Mouse (Mus musculus) B cell, adult 2 months (primary cell): ENCODE results near the gene Ano10.
A peak's percentile ranks its signal among the peaks of the same experiment; 100 is the strongest.
"Not testable (repeated sequence)": the region's sequence is repeated elsewhere in the genome, so short reads cannot be mapped to it uniquely, and the experiment has no call there.

Source experiments
- DNase-seq, 2 experiments: peaks; one replicate each; pipeline ENCODE4 v3.0.0; 2022

The Ano10 gene

GRCm38 (mm10) chr9:122195042-122195682 is 99.1 kb downstream of the Ano10 start:
- no peak for DNase-seq

DNA sequence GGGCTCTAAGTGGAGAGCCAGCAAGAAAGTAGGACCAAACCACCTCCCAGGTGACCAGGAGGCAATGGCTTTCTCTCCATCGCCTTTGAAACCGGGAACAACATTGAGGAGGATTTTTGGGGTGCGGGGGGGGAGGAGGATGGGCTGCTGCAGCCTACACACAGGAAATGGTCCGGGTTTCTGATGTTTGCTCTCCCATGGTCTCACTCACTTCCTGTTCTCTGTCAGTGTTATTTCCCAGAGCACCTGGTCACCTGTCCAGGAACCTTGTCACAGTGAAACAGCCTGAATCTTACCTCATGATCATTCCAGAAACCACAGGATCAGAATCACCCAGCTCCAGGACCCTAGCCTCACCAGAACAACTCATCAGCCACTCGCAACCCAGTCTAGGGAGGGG is 100.4 kb downstream of the Ano10 start:
- DNase-seq: no peak

DNA sequence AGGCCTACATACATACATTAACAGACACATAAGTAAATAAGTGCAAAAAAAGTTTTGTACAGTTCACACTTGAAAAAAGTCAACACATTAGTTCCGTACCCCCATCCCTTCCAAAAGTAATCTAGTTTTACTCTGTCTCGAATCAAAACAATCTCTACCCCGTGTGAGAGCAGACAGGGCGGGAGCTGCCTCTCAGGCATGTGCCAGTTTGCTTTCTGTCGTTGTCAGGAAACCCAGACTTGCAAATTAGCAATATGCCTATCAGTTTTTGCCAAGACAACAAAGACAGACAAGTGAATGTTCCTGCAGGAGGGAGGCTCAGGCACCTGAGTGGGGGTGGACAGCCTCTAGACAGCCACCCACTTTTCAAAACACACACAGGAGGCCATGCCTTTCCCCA is 100.9 kb downstream of the Ano10 start:
- DNase-seq: no peak

DNA sequence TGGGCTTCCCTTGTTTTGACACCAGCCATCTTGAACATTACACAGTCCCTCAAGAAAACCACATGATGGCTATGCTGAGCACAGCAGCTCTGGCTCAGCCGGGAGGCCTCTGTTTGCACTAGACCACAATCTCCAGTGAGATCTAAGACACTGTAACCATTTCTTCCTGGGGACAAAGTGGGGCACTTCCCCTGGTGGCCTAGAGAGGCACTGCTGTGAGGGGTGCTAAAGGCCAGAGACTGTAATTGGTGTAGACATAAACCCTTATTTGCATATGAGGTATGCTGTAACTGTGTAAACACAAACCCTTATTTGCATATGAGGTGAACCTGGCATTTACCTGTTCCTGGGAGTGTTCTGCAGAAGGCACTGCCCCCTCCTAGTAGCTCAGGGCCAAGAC is 105.5 kb downstream of the Ano10 start:
- DNase-seq: peak; percentile 52 to 62

GRCm38 (mm10) chr9:122187451-122187921 is 106.7 kb downstream of the Ano10 start:
- peak; percentile 3 to 6 for DNase-seq

GRCm38 (mm10) chr9:122186643-122187226 is 107.5 kb downstream of the Ano10 start:
- DNase-seq: no peak

- no peak for DNase-seq
Measured at GRCm38 (mm10) chr9:122185953-122186352, 108.3 kb downstream of the Ano10 start.

- peak; percentile 79 to 82 for DNase-seq
Measured at GRCm38 (mm10) chr9:122185061-122185460, 109.2 kb downstream of the Ano10 start.

DNA sequence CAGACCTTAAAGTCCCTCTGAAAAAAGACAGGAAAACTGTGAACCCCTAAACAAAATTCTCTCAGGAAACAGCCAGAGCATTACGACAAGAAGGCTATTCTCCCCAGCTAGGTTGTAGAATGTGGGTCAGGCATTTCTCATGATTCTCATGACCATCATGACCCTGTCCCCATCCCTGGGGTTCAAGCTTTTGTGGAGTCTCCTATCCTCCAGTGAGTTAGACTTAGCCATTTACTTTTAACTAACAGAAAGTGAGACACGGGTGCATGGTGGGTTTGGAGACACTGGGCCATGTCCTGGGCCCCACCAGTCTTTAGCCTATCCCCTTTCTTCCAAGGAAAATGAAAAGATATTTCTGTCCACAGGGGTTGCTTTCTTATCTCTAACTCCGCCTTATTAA is 109.9 kb downstream of the Ano10 start:
- no peak for DNase-seq

DNA sequence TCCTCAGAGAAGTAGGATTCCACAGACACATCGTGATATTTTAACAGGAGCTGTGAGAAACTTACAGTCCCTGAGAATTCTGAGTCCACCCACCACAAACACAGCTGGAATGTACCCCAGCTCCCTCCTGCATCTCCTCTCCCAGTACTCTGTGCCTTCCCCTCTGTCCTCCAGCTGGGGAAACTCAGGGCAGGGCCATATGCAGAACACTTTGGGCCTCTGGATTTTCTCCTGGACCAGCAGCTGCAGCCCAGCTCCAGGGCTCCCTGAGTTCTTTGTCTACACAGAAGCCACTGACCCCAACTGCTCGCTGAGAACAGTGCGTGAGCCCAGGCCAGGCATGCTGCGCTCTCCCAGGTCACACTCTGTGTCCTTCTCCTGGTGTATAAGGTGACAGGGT is 111.1 kb downstream of the Ano10 start:
- no peak for DNase-seq

DNA sequence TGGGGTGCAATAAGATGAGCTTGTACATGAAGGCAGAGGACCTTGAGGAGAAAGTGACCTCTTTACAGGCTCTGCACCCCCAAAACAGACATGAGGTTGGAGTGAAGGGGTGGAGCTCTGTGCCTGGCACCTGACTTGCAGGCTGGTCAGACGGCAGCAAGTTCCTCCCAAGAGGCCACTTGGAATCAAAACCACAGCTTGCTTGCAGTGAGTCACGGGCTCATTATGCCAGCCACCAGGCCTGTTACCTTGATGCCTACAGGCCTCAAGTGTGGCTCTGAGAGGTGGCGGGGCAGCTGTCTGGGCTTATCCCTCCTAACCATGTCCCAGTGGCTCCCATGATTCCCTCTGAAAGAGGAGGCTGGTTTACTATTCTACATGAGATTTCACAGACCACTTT is 114.1 kb downstream of the Ano10 start:
- no peak for DNase-seq

GRCm38 (mm10) chr9:122178427-122178826 is 115.8 kb downstream of the Ano10 start:
- no peak for DNase-seq

- DNase-seq: no peak
Measured at GRCm38 (mm10) chr9:122177256-122178220, 116.7 kb downstream of the Ano10 start.

DNA sequence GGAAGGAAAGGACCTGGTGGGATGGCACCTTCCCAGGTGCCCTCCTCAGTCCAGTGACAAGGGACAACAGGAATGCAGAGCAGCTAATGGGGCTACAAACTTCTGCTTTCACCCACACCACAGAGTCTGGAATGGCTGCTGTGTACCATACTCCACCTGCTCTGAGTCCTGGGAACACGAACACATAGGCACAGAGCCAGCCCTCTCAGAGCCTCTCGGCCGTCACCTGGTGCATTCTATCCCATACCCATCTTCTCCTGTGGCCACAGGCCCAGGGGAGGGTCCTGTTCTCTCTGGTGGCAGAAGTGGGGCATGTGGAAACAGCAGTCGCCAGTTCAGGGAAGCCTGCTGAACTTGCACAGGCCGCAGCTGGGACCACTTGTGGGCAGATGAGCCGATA is 119.5 kb downstream of the Ano10 start:
- no peak for DNase-seq

DNA sequence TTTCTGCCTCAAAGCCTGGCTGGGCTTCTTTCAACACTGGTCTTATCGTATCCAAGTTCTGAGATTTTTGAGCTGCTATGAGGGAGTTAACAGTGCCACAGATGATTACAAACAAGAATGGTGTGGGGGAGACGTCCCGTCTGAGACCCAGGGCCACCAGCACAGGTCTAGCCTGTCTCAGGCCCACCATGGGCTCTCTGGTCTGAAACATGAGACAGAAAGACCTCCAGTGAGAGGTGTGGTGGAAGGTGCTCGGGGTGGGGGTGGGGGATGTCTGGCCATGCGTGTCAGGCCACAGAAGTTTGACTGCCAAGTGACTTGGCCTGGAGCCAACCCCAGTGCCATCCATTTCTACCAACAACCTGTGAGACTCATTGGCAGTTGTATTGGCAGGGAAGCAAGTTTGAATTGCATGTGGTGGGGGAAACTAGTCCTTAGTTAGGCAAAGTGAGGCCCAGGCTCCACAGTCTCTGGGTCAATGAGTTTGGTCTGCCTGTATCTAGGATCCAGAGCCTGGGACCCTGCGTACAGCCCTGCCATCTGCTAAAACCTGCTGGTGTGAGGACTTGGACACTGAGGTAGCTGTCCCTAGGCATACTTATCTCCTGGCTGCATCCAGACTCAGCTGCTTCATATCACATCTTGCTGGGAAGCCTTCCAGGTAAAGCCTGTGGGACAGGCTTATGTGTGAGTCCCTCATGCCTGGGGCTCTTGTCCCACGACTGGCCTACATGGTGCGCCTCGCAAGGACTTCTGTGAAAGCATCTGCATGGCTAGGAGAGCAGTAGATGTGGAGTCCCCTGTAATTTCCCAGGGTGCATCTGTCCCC is 120.6 kb downstream of the Ano10 start:
- no peak for DNase-seq

DNA sequence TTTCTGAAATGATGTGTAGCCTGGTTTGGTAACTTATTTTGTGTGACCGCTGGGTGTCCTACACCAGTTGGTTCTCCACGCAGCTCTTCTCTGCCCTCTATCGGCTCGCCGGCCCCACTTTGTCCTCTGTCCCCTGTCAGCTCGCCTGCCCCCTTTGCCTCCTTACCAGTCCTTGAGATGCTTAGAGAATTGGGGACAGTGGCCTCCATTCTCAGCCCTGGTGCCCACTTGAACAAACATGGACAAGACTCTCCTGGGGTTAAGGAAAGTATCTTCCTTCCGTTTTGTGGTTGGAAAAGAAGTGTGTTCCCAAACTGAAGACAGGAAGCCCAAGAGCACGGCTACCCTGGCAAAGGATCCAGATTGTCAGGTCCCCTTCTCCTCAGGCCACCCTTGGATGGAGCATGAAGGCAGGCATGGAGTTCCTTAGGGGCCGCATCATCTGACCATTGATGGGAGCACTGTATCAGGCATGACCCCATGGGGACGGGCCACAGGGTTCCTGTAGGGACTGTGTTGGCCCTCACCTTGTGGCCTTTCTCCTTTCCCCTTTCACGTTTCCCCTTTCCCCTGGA is 121.5 kb downstream of the Ano10 start:
- no peak for DNase-seq

DNA sequence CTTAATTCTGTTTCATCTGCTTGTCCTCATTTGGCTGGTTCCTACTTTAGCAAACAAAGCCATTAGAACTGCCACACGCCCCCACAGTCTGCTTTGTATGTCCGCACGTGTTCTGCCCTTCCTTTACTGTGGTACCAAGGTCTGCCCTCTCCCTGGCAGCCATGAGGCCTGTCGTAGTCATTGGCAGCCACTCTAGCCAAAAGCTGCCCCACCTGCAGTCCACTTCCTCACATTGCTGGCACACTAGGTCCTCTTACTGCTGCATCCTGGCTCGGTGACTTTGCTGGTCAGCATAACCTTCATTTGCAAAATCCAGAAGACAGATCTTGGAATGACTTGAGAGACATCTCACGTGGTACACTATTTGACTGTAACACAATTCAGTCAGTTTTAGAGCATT is 124.3 kb downstream of the Ano10 start:
- DNase-seq: no peak

- not testable (repeated sequence) for DNase-seq
Measured at GRCm38 (mm10) chr9:122167719-122168118, 126.5 kb downstream of the Ano10 start.

GRCm38 (mm10) chr9:122164535-122164934 is 129.7 kb downstream of the Ano10 start:
- DNase-seq: no peak

DNA sequence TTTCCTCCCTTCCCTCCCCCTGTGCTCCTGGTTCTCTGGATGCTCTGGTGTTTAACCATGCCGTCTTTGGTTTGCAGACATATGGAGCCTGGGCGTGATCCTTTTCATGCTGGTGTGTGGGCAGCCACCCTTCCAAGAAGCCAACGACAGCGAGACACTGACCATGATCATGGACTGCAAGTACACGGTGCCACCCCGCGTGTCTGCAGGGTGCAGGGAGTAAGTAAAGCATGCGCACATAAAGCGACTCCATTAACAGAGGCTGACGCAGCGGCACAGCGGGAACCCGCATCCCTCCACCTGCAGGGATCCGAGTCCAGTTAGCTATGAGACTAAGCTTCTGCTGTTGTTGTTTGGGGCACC is 137.2 kb downstream of the Ano10 start:
- DNase-seq: no peak

GRCm38 (mm10) chr9:122156389-122157078 is 137.7 kb downstream of the Ano10 start:
- DNase-seq: peak; percentile 29 to 40

DNA sequence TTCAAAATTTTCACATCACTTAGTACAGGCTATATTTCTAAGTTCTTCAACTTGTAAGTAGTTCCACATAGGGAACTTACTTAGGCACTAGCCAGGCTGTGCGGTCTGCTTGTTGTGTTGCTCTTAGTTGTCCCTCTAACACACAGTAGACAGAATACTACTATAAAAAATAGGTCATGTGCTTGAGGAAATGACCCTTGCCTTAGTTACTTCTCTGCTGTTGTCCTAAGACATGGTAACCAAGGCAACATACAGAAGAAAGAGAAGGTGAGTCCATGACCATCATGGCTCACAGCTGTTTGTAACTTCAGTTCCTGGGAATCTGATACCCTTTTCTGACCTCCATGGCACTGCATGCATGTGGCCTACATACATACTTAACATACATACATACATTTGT is 139.0 kb downstream of the Ano10 start:
- no peak for DNase-seq
